Mouse (Mus musculus): Measurements from ENCODE around the gene Ccdc39. TPM values are rescaled to one million over a fixed set of nuclear protein-coding genes. Genes with fewer than 3 reads are reported as not detected.

The Ccdc39 gene
- 0.44 and 0.86 TPM in 2 replicates for polyA plus RNA-seq (2016; fragmentation: Nextera tagmentation; extraction: Ambion mirVana)

GRCm38 (mm10) chr3:33843801-33844632, at the start of gene Ccdc39:
TSS of gene Ccdc39 (minus strand) at chr3:33844310.
- H3K4me2 ChIP-seq = peak within 1 kb of the TSS; percentile 63
- WGBS (ENCODE audit: insufficient replicate concordance) = 7% methylated on average over 25 of the region's 26 CpGs
- H3K9ac ChIP-seq = peak within 1 kb of the TSS; percentile 32; the same call in 1 of the 2 replicates
- H3K36me3 ChIP-seq = no peaks in the 10 kb centered on the region
- peak within 1 kb of the TSS; percentile 44 for H3K4me3 ChIP-seq
- H3K9me3 ChIP-seq (replicated peaks) = no peaks in the 10 kb centered on the region
- no peak for ATAC-seq
- no peaks in the 10 kb centered on the region for H3K27me3 ChIP-seq (replicated peaks)
- no peak within 1 kb of the TSS for H3K27ac ChIP-seq
- 0 out of 2 replicates have a peak, but pooled peaks cover 7% of the 10 kb centered on the region for H3K4me1 ChIP-seq

GRCm38 (mm10) chr3:33893433-33893832, 49.3 kb upstream of the Ccdc39 start:
- WGBS (ENCODE audit: insufficient replicate concordance) = 69% methylated on average over 5 of the region's 5 CpGs
- no peak overlapping the region for H3K27ac ChIP-seq
- H3K27me3 ChIP-seq (replicated peaks) = no peaks in the 10 kb centered on the region
- no peak for ATAC-seq
- H3K9me3 ChIP-seq (replicated peaks) = no peaks in the 10 kb centered on the region
- H3K4me3 ChIP-seq = no peak overlapping the region
- no peak overlapping the region for H3K4me2 ChIP-seq
- no peaks in the 10 kb centered on the region for H3K4me1 ChIP-seq
- H3K9ac ChIP-seq = no peak overlapping the region
- H3K36me3 ChIP-seq = no peaks in the 10 kb centered on the region

- no peak overlapping the region for H3K9ac ChIP-seq
- H3K27me3 ChIP-seq (replicated peaks) = no peaks in the 10 kb centered on the region
- WGBS (ENCODE audit: insufficient replicate concordance) = 56% methylated on average over 8 of the region's 8 CpGs
- H3K27ac ChIP-seq = no peak overlapping the region
- no peak overlapping the region for H3K4me3 ChIP-seq
- H3K4me2 ChIP-seq = no peak overlapping the region
- no peaks in the 10 kb centered on the region for H3K9me3 ChIP-seq (replicated peaks)
- H3K4me1 ChIP-seq = no peaks in the 10 kb centered on the region
- ATAC-seq = no peak
- H3K36me3 ChIP-seq = no peaks in the 10 kb centered on the region
These were observed 43.3 kb upstream of the Ccdc39 start for GRCm38 (mm10) chr3:33887438-33887837.

GRCm38 (mm10) chr3:33883105-33883504, 39.0 kb upstream of the Ccdc39 start:
- WGBS (ENCODE audit: insufficient replicate concordance) = 74% methylated on average over 6 of the region's 6 CpGs
- Histone ChIP-seq H3K36me3 (no peaks in the 10 kb centered on the region), H3K9ac (no peak overlapping the region), H3K27ac (no peak overlapping the region), H3K27me3 (replicated peaks) (no peaks in the 10 kb centered on the region), H3K4me3 (no peak overlapping the region), H3K9me3 (replicated peaks) (no peaks in the 10 kb centered on the region), H3K4me2 (no peak overlapping the region), H3K4me1 (no peaks in the 10 kb centered on the region)
- ATAC-seq = no peak

GRCm38 (mm10) chr3:33882695-33883094, 38.6 kb upstream of the Ccdc39 start:
- H3K27me3 ChIP-seq (replicated peaks) = no peaks in the 10 kb centered on the region
- no peak overlapping the region for H3K27ac ChIP-seq
- H3K4me2 ChIP-seq = no peak overlapping the region
- ATAC-seq = no peak
- H3K9ac ChIP-seq = no peak overlapping the region
- 60% methylated on average over 2 of the region's 2 CpGs for WGBS (ENCODE audit: insufficient replicate concordance)
- H3K4me1 ChIP-seq = no peaks in the 10 kb centered on the region
- no peaks in the 10 kb centered on the region for H3K9me3 ChIP-seq (replicated peaks)
- H3K36me3 ChIP-seq = no peaks in the 10 kb centered on the region
- no peak overlapping the region for H3K4me3 ChIP-seq

- no peaks in the 10 kb centered on the region for H3K36me3 ChIP-seq
- H3K27ac ChIP-seq = no peak overlapping the region
- H3K9me3 ChIP-seq (replicated peaks) = no peaks in the 10 kb centered on the region
- no peaks in the 10 kb centered on the region for H3K4me1 ChIP-seq
- no peak overlapping the region for H3K9ac ChIP-seq
- ATAC-seq = no peak
- no peak overlapping the region for H3K4me2 ChIP-seq
- no peak overlapping the region for H3K4me3 ChIP-seq
- H3K27me3 ChIP-seq (replicated peaks) = no peaks in the 10 kb centered on the region
- WGBS (ENCODE audit: insufficient replicate concordance) = 73% methylated on average over 6 of the region's 6 CpGs
These were observed 34.6 kb upstream of the Ccdc39 start for GRCm38 (mm10) chr3:33878661-33879060.

GRCm38 (mm10) chr3:33874456-33875286, 30.6 kb upstream of the Ccdc39 start:
- H3K4me3 ChIP-seq = no peak overlapping the region
- H3K9ac ChIP-seq = no peak overlapping the region
- no peaks in the 10 kb centered on the region for H3K4me1 ChIP-seq
- no peak overlapping the region for H3K4me2 ChIP-seq
- H3K27ac ChIP-seq = no peak overlapping the region
- no peaks in the 10 kb centered on the region for H3K9me3 ChIP-seq (replicated peaks)
- no peaks in the 10 kb centered on the region for H3K27me3 ChIP-seq (replicated peaks)
- 64% methylated on average over 12 of the region's 12 CpGs for WGBS (ENCODE audit: insufficient replicate concordance)
- ATAC-seq = no peak
- no peaks in the 10 kb centered on the region for H3K36me3 ChIP-seq

- H3K9ac ChIP-seq = no peak overlapping the region
- H3K4me3 ChIP-seq = no peak overlapping the region
- no peak for ATAC-seq
- H3K9me3 ChIP-seq (replicated peaks) = no peaks in the 10 kb centered on the region
- H3K27me3 ChIP-seq (replicated peaks) = no peaks in the 10 kb centered on the region
- WGBS (ENCODE audit: insufficient replicate concordance) = 67% methylated on average over 7 of the region's 7 CpGs
- no peaks in the 10 kb centered on the region for H3K4me1 ChIP-seq
- no peak overlapping the region for H3K4me2 ChIP-seq
- no peaks in the 10 kb centered on the region for H3K36me3 ChIP-seq
- H3K27ac ChIP-seq = no peak overlapping the region
These were observed 29.7 kb upstream of the Ccdc39 start for GRCm38 (mm10) chr3:33873837-33874236.

- no peaks in the 10 kb centered on the region for H3K9me3 ChIP-seq (replicated peaks)
- WGBS (ENCODE audit: insufficient replicate concordance) = 72% methylated on average over 8 of the region's 8 CpGs
- H3K36me3 ChIP-seq = no peaks in the 10 kb centered on the region
- ATAC-seq = no peak
- H3K27me3 ChIP-seq (replicated peaks) = no peaks in the 10 kb centered on the region
- no peak overlapping the region for H3K4me3 ChIP-seq
- H3K4me2 ChIP-seq = no peak overlapping the region
- no peak overlapping the region for H3K9ac ChIP-seq
- H3K4me1 ChIP-seq = no peaks in the 10 kb centered on the region
- no peak overlapping the region for H3K27ac ChIP-seq
These were observed 29.3 kb upstream of the Ccdc39 start for GRCm38 (mm10) chr3:33873366-33873765.

GRCm38 (mm10) chr3:33864000-33864540, 20.0 kb upstream of the Ccdc39 start:
- H3K27me3 ChIP-seq (replicated peaks) = no peaks in the 10 kb centered on the region
- no peak overlapping the region for H3K27ac ChIP-seq
- no peaks in the 10 kb centered on the region for H3K36me3 ChIP-seq
- no peaks in the 10 kb centered on the region for H3K9me3 ChIP-seq (replicated peaks)
- H3K9ac ChIP-seq = no peak overlapping the region
- H3K4me1 ChIP-seq = no peaks in the 10 kb centered on the region
- no peak overlapping the region for H3K4me2 ChIP-seq
- no peak for ATAC-seq
- H3K4me3 ChIP-seq = no peak overlapping the region

- H3K27me3 ChIP-seq (replicated peaks) = no peaks in the 10 kb centered on the region
- no peak overlapping the region for H3K4me2 ChIP-seq
- no peaks in the 10 kb centered on the region for H3K36me3 ChIP-seq
- 67% methylated on average over 3 of the region's 3 CpGs for WGBS (ENCODE audit: insufficient replicate concordance)
- no peak overlapping the region for H3K4me3 ChIP-seq
- no peaks in the 10 kb centered on the region for H3K9me3 ChIP-seq (replicated peaks)
- H3K4me1 ChIP-seq = no peaks in the 10 kb centered on the region
- no peak overlapping the region for H3K27ac ChIP-seq
- ATAC-seq = no peak
- no peak overlapping the region for H3K9ac ChIP-seq
These were observed 14.8 kb upstream of the Ccdc39 start for GRCm38 (mm10) chr3:33858939-33859338.

GRCm38 (mm10) chr3:33853062-33853461, 9.0 kb upstream of the Ccdc39 start:
- Histone ChIP-seq H3K27ac (no peak overlapping the region), H3K9me3 (replicated peaks) (no peaks in the 10 kb centered on the region), H3K27me3 (replicated peaks) (no peaks in the 10 kb centered on the region), H3K9ac (no peak overlapping the region), H3K4me1 (no peaks in the 10 kb centered on the region), H3K4me2 (no peak overlapping the region), H3K36me3 (no peaks in the 10 kb centered on the region), H3K4me3 (no peak overlapping the region)
- no peak for ATAC-seq
- 33% methylated on average over 1 of the region's 1 CpGs for WGBS (ENCODE audit: insufficient replicate concordance)
